Mouse (Mus musculus): Measurements from ENCODE around the gene Hoxc12. TPM values are rescaled to one million over a fixed set of nuclear protein-coding genes. Genes with fewer than 3 reads are reported as not detected.

Hoxc12 gene
- total RNA-seq (2021) (not detected), polyA plus RNA-seq (2012; rRNA removed) (not detected in 2 replicates)
- long read RNA-seq: 0 reads

- Histone ChIP-seq H3K36me3 (ENCODE audit: control insufficient read depth, insufficient read depth, low read length) (no peaks in the 10 kb centered on the region), H3K79me2 (replicated peaks; ENCODE audit: control insufficient read depth, insufficient read depth, low read length) (no peaks in the 10 kb centered on the region), H3K4me3 (no peak within 1 kb of the TSS), H3K27me3 (ENCODE audit: control insufficient read depth, insufficient read depth, low read length) (peaks cover 46% of the 10 kb centered on the region), H3K9ac (ENCODE audit: low read depth, low read length) (no peak within 1 kb of the TSS), H3K27ac (no peak within 1 kb of the TSS), H3K4me1 (ENCODE audit: control insufficient read depth, insufficient read depth, low read length) (no peaks in the 10 kb centered on the region)
- no peak for DNase-seq
- TF ChIP-seq POLR2A (IDR thresholded peaks at IDR 0.05; ENCODE audit: insufficient read depth, low read depth, low read length): no peak
- no peak for TF ChIP-seq EP300 (IDR thresholded peaks at IDR 0.05; ENCODE audit: insufficient read depth, low read depth, low read length)
- no peak for TF ChIP-seq CTCF (IDR thresholded peaks at IDR 0.05)
- WGBS: 2% methylated on average over 31 of the region's 31 CpGs
- intact Hi-C loops (cut with DNase I): no loop called here
These were observed at the start of gene Hoxc12 for GRCm38 (mm10) chr15:102936279-102936972. Gene Hoxc12, plus strand, starts transcription at chr15:102936757.

DNA sequence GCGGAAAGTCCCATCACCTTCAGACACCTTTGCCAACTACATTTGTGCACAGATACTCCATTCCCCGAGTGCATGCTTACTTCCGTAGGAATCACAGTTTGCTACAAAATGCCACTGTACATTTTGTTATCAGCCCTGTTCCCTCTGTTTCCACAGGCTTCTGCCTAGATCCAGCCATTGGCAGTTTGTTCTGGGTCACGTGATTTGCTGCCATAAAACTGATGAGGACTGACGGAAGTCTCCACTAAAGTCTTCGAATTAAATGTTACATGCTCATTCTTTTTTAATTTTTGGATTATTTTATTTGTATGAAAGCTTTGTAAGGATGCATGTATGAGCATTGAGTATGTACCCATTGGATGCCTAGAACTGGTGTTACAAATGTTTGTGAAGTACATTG is 41.4 kb upstream of the Hoxc12 start:
- TF ChIP-seq EP300 (IDR thresholded peaks at IDR 0.05; ENCODE audit: insufficient read depth, low read depth, low read length) (no peak), CTCF (IDR thresholded peaks at IDR 0.05) (no peak), POLR2A (IDR thresholded peaks at IDR 0.05; ENCODE audit: insufficient read depth, low read depth, low read length) (no peak)
- no peak overlapping the region for H3K4me3 ChIP-seq
- no peak overlapping the region for H3K27ac ChIP-seq
- H3K79me2 ChIP-seq (replicated peaks; ENCODE audit: control insufficient read depth, insufficient read depth, low read length): no peaks in the 10 kb centered on the region
- no peaks in the 10 kb centered on the region for H3K36me3 ChIP-seq (ENCODE audit: control insufficient read depth, insufficient read depth, low read length)
- 75% methylated on average over 6 of the region's 6 CpGs for WGBS
- intact Hi-C loops (cut with DNase I): no loop called here
- no peak for DNase-seq
- no peaks in the 10 kb centered on the region for H3K4me1 ChIP-seq (ENCODE audit: control insufficient read depth, insufficient read depth, low read length)
- no peak overlapping the region for H3K9ac ChIP-seq (ENCODE audit: low read depth, low read length)
- H3K27me3 ChIP-seq (ENCODE audit: control insufficient read depth, insufficient read depth, low read length): peaks cover 3% of the 10 kb centered on the region; the same call in 1 of the 2 replicates

DNA sequence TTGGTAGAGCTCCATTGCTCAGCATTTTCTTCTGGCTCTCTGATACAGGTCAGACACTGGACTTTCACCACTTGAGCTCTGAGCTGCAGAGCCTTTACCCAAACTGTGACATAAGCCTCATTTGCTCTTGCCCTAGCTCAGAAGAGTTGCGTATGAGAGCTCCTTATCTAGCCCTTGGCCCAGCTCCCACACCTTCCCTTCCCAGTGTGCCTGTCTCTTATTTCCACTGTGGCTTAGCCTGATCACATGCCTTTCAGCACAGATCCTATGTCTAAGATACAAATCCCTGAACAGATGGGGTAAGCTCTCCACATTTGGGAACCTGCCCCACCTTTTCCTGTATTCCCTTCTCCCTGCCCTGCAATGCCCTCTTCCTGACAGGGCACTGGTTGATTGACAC is 31.6 kb upstream of the Hoxc12 start:
- TF ChIP-seq EP300 (IDR thresholded peaks at IDR 0.05; ENCODE audit: insufficient read depth, low read depth, low read length) (no peak), CTCF (IDR thresholded peaks at IDR 0.05) (no peak), POLR2A (IDR thresholded peaks at IDR 0.05; ENCODE audit: insufficient read depth, low read depth, low read length) (no peak)
- Histone ChIP-seq H3K27me3 (ENCODE audit: control insufficient read depth, insufficient read depth, low read length) (peaks cover 8% of the 10 kb centered on the region), H3K27ac (no peak overlapping the region), H3K4me3 (no peak overlapping the region), H3K36me3 (ENCODE audit: control insufficient read depth, insufficient read depth, low read length) (no peaks in the 10 kb centered on the region), H3K4me1 (ENCODE audit: control insufficient read depth, insufficient read depth, low read length) (no peaks in the 10 kb centered on the region), H3K79me2 (replicated peaks; ENCODE audit: control insufficient read depth, insufficient read depth, low read length) (no peaks in the 10 kb centered on the region), H3K9ac (ENCODE audit: low read depth, low read length) (no peak overlapping the region)
- WGBS: 13% methylated on average over 1 of the region's 1 CpGs
- intact Hi-C loops (cut with DNase I): no loop called here
- no peak for DNase-seq

DNA sequence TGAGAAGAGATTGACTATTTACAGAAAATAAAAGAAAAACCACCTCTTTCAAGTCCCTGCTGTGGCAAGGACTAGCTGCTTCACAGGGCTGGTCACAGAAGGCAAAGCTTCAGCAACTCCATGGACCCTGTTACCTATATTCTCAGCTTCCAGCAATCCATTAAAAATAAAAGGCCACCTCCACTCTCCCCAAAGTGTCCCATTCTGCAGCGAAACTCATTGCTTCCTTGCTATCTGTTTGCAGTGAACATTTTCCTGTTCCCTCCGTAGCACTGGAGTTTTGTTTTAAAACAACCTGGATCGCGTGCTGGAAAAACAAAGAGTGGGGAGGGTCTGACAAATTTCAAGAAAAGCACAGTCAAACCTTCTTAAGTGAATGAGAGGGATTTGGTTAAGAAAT is 27.0 kb upstream of the Hoxc12 start:
- H3K27ac ChIP-seq: no peak overlapping the region
- no peak overlapping the region for H3K9ac ChIP-seq (ENCODE audit: low read depth, low read length)
- WGBS: 5% methylated on average over 4 of the region's 4 CpGs
- no peaks in the 10 kb centered on the region for H3K4me1 ChIP-seq (ENCODE audit: control insufficient read depth, insufficient read depth, low read length)
- H3K4me3 ChIP-seq: no peak overlapping the region
- intact Hi-C loops (cut with DNase I): no loop called here
- no peaks in the 10 kb centered on the region for H3K36me3 ChIP-seq (ENCODE audit: control insufficient read depth, insufficient read depth, low read length)
- DNase-seq: no peak
- H3K79me2 ChIP-seq (replicated peaks; ENCODE audit: control insufficient read depth, insufficient read depth, low read length): no peaks in the 10 kb centered on the region
- H3K27me3 ChIP-seq (ENCODE audit: control insufficient read depth, insufficient read depth, low read length): peaks cover 16% of the 10 kb centered on the region
- TF ChIP-seq POLR2A (IDR thresholded peaks at IDR 0.05; ENCODE audit: insufficient read depth, low read depth, low read length): no peak
- TF ChIP-seq EP300 (IDR thresholded peaks at IDR 0.05; ENCODE audit: insufficient read depth, low read depth, low read length): no peak
- no peak for TF ChIP-seq CTCF (IDR thresholded peaks at IDR 0.05)

DNA sequence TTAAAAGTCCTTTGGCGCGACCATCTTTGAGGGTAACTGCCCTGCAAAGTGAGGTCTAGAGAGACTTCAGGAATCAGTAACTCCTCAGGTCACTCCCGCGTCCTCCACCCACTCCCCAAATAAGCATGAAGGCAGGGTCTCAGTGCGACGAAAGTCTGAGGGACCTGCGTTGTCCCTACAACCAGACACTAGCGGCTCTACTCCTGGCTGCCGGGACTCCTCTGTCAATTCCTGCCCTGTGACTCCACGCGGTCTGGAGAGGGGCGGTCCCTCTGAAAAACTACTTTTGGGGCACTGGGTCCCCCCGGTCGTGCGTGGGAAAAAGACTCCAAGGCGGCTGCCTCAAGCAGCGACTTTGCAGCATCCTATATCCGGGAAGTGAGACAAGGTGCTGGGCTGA is 26.5 kb upstream of the Hoxc12 start:
- no peaks in the 10 kb centered on the region for H3K79me2 ChIP-seq (replicated peaks; ENCODE audit: control insufficient read depth, insufficient read depth, low read length)
- H3K27ac ChIP-seq: no peak overlapping the region
- H3K36me3 ChIP-seq (ENCODE audit: control insufficient read depth, insufficient read depth, low read length): no peaks in the 10 kb centered on the region
- TF ChIP-seq POLR2A (IDR thresholded peaks at IDR 0.05; ENCODE audit: insufficient read depth, low read depth, low read length) (no peak), CTCF (IDR thresholded peaks at IDR 0.05) (no peak), EP300 (IDR thresholded peaks at IDR 0.05; ENCODE audit: insufficient read depth, low read depth, low read length) (no peak)
- no peaks in the 10 kb centered on the region for H3K4me1 ChIP-seq (ENCODE audit: control insufficient read depth, insufficient read depth, low read length)
- no peak overlapping the region for H3K9ac ChIP-seq (ENCODE audit: low read depth, low read length)
- intact Hi-C loops (cut with DNase I): no loop called here
- peaks cover 16% of the 10 kb centered on the region for H3K27me3 ChIP-seq (ENCODE audit: control insufficient read depth, insufficient read depth, low read length)
- H3K4me3 ChIP-seq: no peak overlapping the region
- DNase-seq: no peak
- WGBS: under 1% methylated on average over 18 of the region's 18 CpGs

- Histone ChIP-seq H3K27ac (no peak overlapping the region), H3K4me3 (no peak overlapping the region), H3K36me3 (ENCODE audit: control insufficient read depth, insufficient read depth, low read length) (no peaks in the 10 kb centered on the region), H3K27me3 (ENCODE audit: control insufficient read depth, insufficient read depth, low read length) (peaks cover 16% of the 10 kb centered on the region), H3K9ac (ENCODE audit: low read depth, low read length) (no peak overlapping the region), H3K4me1 (ENCODE audit: control insufficient read depth, insufficient read depth, low read length) (no peaks in the 10 kb centered on the region), H3K79me2 (replicated peaks; ENCODE audit: control insufficient read depth, insufficient read depth, low read length) (no peaks in the 10 kb centered on the region)
- WGBS: 4% methylated on average over 22 of the region's 22 CpGs
- intact Hi-C loops (cut with DNase I): no loop called here
- no peak for TF ChIP-seq EP300 (IDR thresholded peaks at IDR 0.05; ENCODE audit: insufficient read depth, low read depth, low read length)
- TF ChIP-seq POLR2A (IDR thresholded peaks at IDR 0.05; ENCODE audit: insufficient read depth, low read depth, low read length): no peak
- TF ChIP-seq CTCF (IDR thresholded peaks at IDR 0.05): no peak
- DNase-seq: no peak
These were observed 26.0 kb upstream of the Hoxc12 start for GRCm38 (mm10) chr15:102910496-102911095.
